In the genomic region with DNA sequence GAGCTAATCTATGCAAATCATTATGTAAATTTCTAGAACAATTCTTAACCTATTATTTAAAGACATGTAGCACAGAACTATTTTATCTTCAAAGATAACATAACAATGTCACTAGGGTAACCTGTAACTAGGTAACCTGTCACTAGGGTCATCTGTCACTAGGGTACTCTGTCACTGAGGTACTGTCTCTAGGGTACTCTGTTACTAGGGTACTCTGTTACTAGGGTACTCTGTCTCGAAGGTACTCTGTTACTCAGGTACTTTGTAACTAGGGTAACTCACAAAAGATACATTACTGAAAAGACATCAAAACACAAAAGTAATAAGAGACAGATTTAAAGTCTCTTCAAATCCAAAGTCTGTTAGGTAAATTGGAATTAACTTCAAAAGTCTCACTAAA, we compare ENCODE assay signal across 16 mouse cellular contexts.
"Had no signal": no experiment of that assay in that cellular context is flagged by ENCODE, and none has a peak within 500 bp of the region (broad histone marks: within the 10 kb centered on the region; RNA-seq: fewer than 3 reads in every experiment).

No protein-coding gene starts in this region.

- H3K4me1 ChIP-seq: neural tube, embryonic 13.5 days; neural tube, embryonic 15.5 days; stomach, embryonic 15.5 days had no signal

- H3K27ac ChIP-seq: neural tube, embryonic 13.5 days; neural tube, embryonic 15.5 days; stomach, embryonic 15.5 days; stomach, postnatal 0 days had no signal

- H3K4me3 ChIP-seq: neural tube, embryonic 13.5 days; neural tube, embryonic 15.5 days; stomach, embryonic 15.5 days had no signal

- H3K9ac ChIP-seq: neural tube, embryonic 13.5 days; neural tube, embryonic 15.5 days; stomach, embryonic 15.5 days had no signal

- DNase-seq: retina, postnatal 1 day; right cerebral cortex, adult 18-20 months; right cerebral cortex, postnatal 14 days; right cerebral cortex, postnatal 25 days; right cerebral cortex, postnatal 4 days; spleen, adult 18-20 months; thymus, adult 18-20 months; thymus, adult 2 months; thymus, postnatal 14 days; thymus, postnatal 25 days; thymus, postnatal 36 days; thymus, postnatal 4 days had no signal

- H3K9me3 ChIP-seq: neural tube, embryonic 13.5 days; neural tube, embryonic 15.5 days; stomach, embryonic 15.5 days had no signal

- H3K4me2 ChIP-seq: neural tube, embryonic 13.5 days; neural tube, embryonic 15.5 days; stomach, embryonic 15.5 days had no signal

- H3K27me3 ChIP-seq: neural tube, embryonic 13.5 days; neural tube, embryonic 15.5 days; stomach, embryonic 15.5 days had no signal
